ENCODE assay signal across 9 mouse cellular contexts in genomic region chr2:130398091-130398490, GRCm38 (mm10). TPM values are rescaled to one million over a fixed set of nuclear protein-coding genes. Genes with fewer than 3 reads are reported as not detected.
A peak's percentile ranks its signal among the peaks of the same experiment; 100 is the strongest.
DNase-seq lines count a peak whose midpoint lies in the region; ATAC-seq and TF ChIP-seq lines count a peak whose summit lies in the region.
"Had no signal": no experiment of that assay in that cellular context is flagged by ENCODE, and none has a peak within 500 bp of the region (broad histone marks: within the 10 kb centered on the region; RNA-seq: fewer than 3 reads in every experiment).

No protein-coding gene starts in this region.

- no peaks in the 10 kb centered on the region for H3K4me1 ChIP-seq in ES-Bruce4 (ENCODE audit: control insufficient read depth, insufficient read depth, low read length)
- peaks cover 9% of the 10 kb centered on the region; the same call in 1 of the 2 replicates for H3K4me1 ChIP-seq in intestine, embryonic 14.5 days (replicated peaks; ENCODE audit: control insufficient read depth, insufficient read depth, low read length)
- H3K4me1 ChIP-seq in midbrain, embryonic 10.5 days: peaks cover 31% of the 10 kb centered on the region

- H3K9ac ChIP-seq in ES-Bruce4 (ENCODE audit: low read depth, poor library complexity, severe bottlenecking): peak overlapping the region; percentile 20
- H3K9ac ChIP-seq in intestine, embryonic 14.5 days (ENCODE audit: low read length): peak overlapping the region; percentile 60

- H3K9me3 ChIP-seq in ES-Bruce4 (replicated peaks; ENCODE audit: control insufficient read depth, insufficient read depth, low read length, poor library complexity, severe bottlenecking): peaks cover 11% of the 10 kb centered on the region
- H3K9me3 ChIP-seq in intestine, embryonic 14.5 days (ENCODE audit: control insufficient read depth, low read length): no peaks in the 10 kb centered on the region
- no peaks in the 10 kb centered on the region for H3K9me3 ChIP-seq in midbrain, embryonic 10.5 days (replicated peaks)

- ATAC-seq in intestine, embryonic 14.5 days (replicated peaks; ENCODE audit: low FRiP score, low TSS enrichment, low read depth): no peak
- ATAC-seq in cerebellum, adult (ENCODE audit: insufficient number of reproducible peaks, low FRiP score, low TSS enrichment): no peak

- H3K4me2 ChIP-seq in intestine, embryonic 14.5 days (ENCODE audit: low read length): peak overlapping the region; percentile 81

- WGBS in intestine, embryonic 14.5 days: 15% methylated on average over 14 of the region's 14 CpGs
- WGBS in midbrain, embryonic 10.5 days: 14% methylated on average over 14 of the region's 14 CpGs

- no peak for TF ChIP-seq CTCF in ES-Bruce4 (IDR thresholded peaks at IDR 0.05; ENCODE audit: low read depth, low read length)

- TF ChIP-seq POLR2A in ES-Bruce4 (IDR thresholded peaks at IDR 0.05; ENCODE audit: insufficient read depth, low read length): no peak

- TF ChIP-seq EP300 in ES-Bruce4 (IDR thresholded peaks at IDR 0.05; ENCODE audit: insufficient read depth, low read depth, low read length): no peak

- no peak overlapping the region for H3K27ac ChIP-seq in ES-Bruce4 (ENCODE audit: insufficient read depth, low read length)
- no peak overlapping the region for H3K27ac ChIP-seq in intestine, embryonic 14.5 days (ENCODE audit: low read depth)
- H3K27ac ChIP-seq in midbrain, embryonic 10.5 days (replicated peaks): peak overlapping the region; percentile 87

- H3K27me3 ChIP-seq in ES-Bruce4 (ENCODE audit: control insufficient read depth, insufficient read depth, low read length, poor library complexity, severe bottlenecking): no peaks in the 10 kb centered on the region
- no peaks in the 10 kb centered on the region; the same call in 1 of the 2 replicates for H3K27me3 ChIP-seq in intestine, embryonic 14.5 days (replicated peaks; ENCODE audit: control insufficient read depth, insufficient read depth, low read length)
- H3K27me3 ChIP-seq in midbrain, embryonic 10.5 days (ENCODE audit: low read depth, poor library complexity, severe bottlenecking): peaks cover 25% of the 10 kb centered on the region

- no peak overlapping the region; the same call in 1 of the 2 replicates for H3K4me3 ChIP-seq in ES-Bruce4 (ENCODE audit: low read depth, low read length)
- H3K4me3 ChIP-seq in intestine, embryonic 14.5 days (ENCODE audit: low read depth, low read length): peak overlapping the region; percentile 61; the same call in 1 of the 2 replicates
- H3K4me3 ChIP-seq in midbrain, embryonic 10.5 days: peak overlapping the region; percentile 68

- DNase-seq in cerebellum, adult 8-10 months: peak; percentile 11
- DNase-seq in cerebellum, postnatal 4 days (ENCODE audit: low spot score in 2 of 2): no peak
- DNase-seq in heart, adult 11 months: peak; percentile 97
- DNase-seq in intestine, embryonic 14.5 days (ENCODE audit: low spot score): no peak
- no peak for DNase-seq in midbrain, embryonic 10.5 days (ENCODE audit: low spot score)
- no peak for DNase-seq in right cerebral cortex, postnatal 4 days

- no peaks in the 10 kb centered on the region for H3K36me3 ChIP-seq in ES-Bruce4 (ENCODE audit: control insufficient read depth, insufficient read depth, low read length, poor library complexity, severe bottlenecking)
- H3K36me3 ChIP-seq in intestine, embryonic 14.5 days (ENCODE audit: control insufficient read depth, insufficient read depth, low read length): peaks cover 19% of the 10 kb centered on the region
- peaks cover 22% of the 10 kb centered on the region for H3K36me3 ChIP-seq in midbrain, embryonic 10.5 days

RNA-seq across cellular contexts. Expression of gene Cpxm1, which starts 0.7 kb away (rescaled TPM):
- polyA plus RNA-seq in ES-Bruce4 (2011; ENCODE audit: insufficient read depth, insufficient read length, low read depth, missing spikeins): 8.1 and 10.9 TPM in 2 replicates
- polyA plus RNA-seq in intestine, embryonic 14.5 days (2014; fragmentation: Nextera tagmentation; extraction: Ambion mirVana): 35.8 and 40.8 TPM in 2 replicates
- polyA plus RNA-seq in midbrain, embryonic 10.5 days (2016; fragmentation: Nextera tagmentation; extraction: Ambion mirVana): 40.7 and 47.3 TPM in 2 replicates

RNA-seq across cellular contexts. Expression of gene Gm28372, which starts 6.9 kb away (rescaled TPM):
- not detected in 2 replicates for polyA plus RNA-seq in ES-Bruce4 (2011; ENCODE audit: insufficient read depth, insufficient read length, low read depth, missing spikeins)
- not detected in 2 replicates for polyA plus RNA-seq in intestine, embryonic 14.5 days (2014; fragmentation: Nextera tagmentation; extraction: Ambion mirVana)
- polyA plus RNA-seq in midbrain, embryonic 10.5 days (2016; fragmentation: Nextera tagmentation; extraction: Ambion mirVana): not detected in 2 replicates
- polyA plus RNA-seq: C2C12 had no signal

RNA-seq across cellular contexts. Expression of gene 1700020A23Rik, which starts 7.0 kb away (rescaled TPM):
- polyA plus RNA-seq in ES-Bruce4 (2011; ENCODE audit: insufficient read depth, insufficient read length, low read depth, missing spikeins): not detected in 2 replicates
- polyA plus RNA-seq in intestine, embryonic 14.5 days (2014; fragmentation: Nextera tagmentation; extraction: Ambion mirVana): 0.52 TPM in 1 of 2 replicates, not detected in the other
- polyA plus RNA-seq in midbrain, embryonic 10.5 days (2016; fragmentation: Nextera tagmentation; extraction: Ambion mirVana): 0.40 TPM in 1 of 2 replicates, not detected in the other
- polyA plus RNA-seq: C2C12 had no signal

RNA-seq across cellular contexts. Expression of gene Tmem239, which starts 8.2 kb away (rescaled TPM):
- not detected in 2 replicates for polyA plus RNA-seq in ES-Bruce4 (2011; ENCODE audit: insufficient read depth, insufficient read length, low read depth, missing spikeins)
- not detected in 2 replicates for polyA plus RNA-seq in intestine, embryonic 14.5 days (2014; fragmentation: Nextera tagmentation; extraction: Ambion mirVana)
- 0.12 TPM in 1 of 2 replicates, not detected in the other for polyA plus RNA-seq in midbrain, embryonic 10.5 days (2016; fragmentation: Nextera tagmentation; extraction: Ambion mirVana)

RNA-seq across cellular contexts. Expression of gene Vps16, which starts 26.0 kb away (rescaled TPM):
- polyA plus RNA-seq in ES-Bruce4 (2011; ENCODE audit: insufficient read depth, insufficient read length, low read depth, missing spikeins): 119 and 121 TPM in 2 replicates
- 62.7 and 78.0 TPM in 2 replicates for polyA plus RNA-seq in intestine, embryonic 14.5 days (2014; fragmentation: Nextera tagmentation; extraction: Ambion mirVana)
- polyA plus RNA-seq in midbrain, embryonic 10.5 days (2016; fragmentation: Nextera tagmentation; extraction: Ambion mirVana): 117 and 126 TPM in 2 replicates

Comparison
In these comparisons a context has a peak if more than half of its experiments do, and no peak if none do; other contexts are left out.
1. DNase-seq: peak in cerebellum, adult 8-10 months (single experiment) and heart, adult 11 months (single experiment); none in cerebellum, postnatal 4 days (0 of 2), intestine, embryonic 14.5 days (single experiment), midbrain, embryonic 10.5 days (single experiment) and right cerebral cortex, postnatal 4 days (single experiment).